Mouse (Mus musculus): ENCODE measurements around the gene Cdh4.

Gene Cdh4

GRCm38 (mm10) chr2:179941696-179942095 is 499.5 kb downstream of the Cdh4 start:
- no peak for DNase-seq (ENCODE audit: low spot score in 2 of 2)

- DNase-seq (ENCODE audit: low spot score in 2 of 2): no peak
Measured at GRCm38 (mm10) chr2:179945051-179945450, 502.8 kb downstream of the Cdh4 start.

GRCm38 (mm10) chr2:179946496-179946895 is 504.3 kb downstream of the Cdh4 start:
- no peak for DNase-seq (ENCODE audit: low spot score in 2 of 2)

- no peak for DNase-seq (ENCODE audit: low spot score in 2 of 2)
Measured at GRCm38 (mm10) chr2:179947607-179948006, 505.4 kb downstream of the Cdh4 start.

GRCm38 (mm10) chr2:179948820-179949219 is 506.6 kb downstream of the Cdh4 start:
- DNase-seq (ENCODE audit: low spot score in 2 of 2): no peak
